Mouse (Mus musculus) erythroblast, embryonic 14.5 days (primary cell): ENCODE results near the gene Parg.

Source experiments
- GATA1 ChIP-seq: IDR thresholded peaks from 2 replicates; pipeline ENCODE4 v1.6.1; 2012; ENCODE audit warnings: low read length, inconsistent platforms, mixed read lengths
- TAL1 ChIP-seq: IDR thresholded peaks from 3 replicates; pipeline ENCODE4 v1.6.1; 2012; ENCODE audit warnings: low read length, inconsistent platforms, mixed read lengths

- TF ChIP-seq GATA1 (no peak), TAL1 (no peak)
Observed at GRCm38 (mm10) chr14:32327366-32327765, 125.6 kb downstream of the Parg start.
